Mouse (Mus musculus): ENCODE measurements around the gene Mettl26. TPM values are rescaled to one million over a fixed set of nuclear protein-coding genes. Genes with fewer than 3 reads are reported as not detected.

Gene Mettl26
- polyA plus RNA-seq, 1 experiment from 2014 or later: 73.9 TPM

GRCm38 (mm10) chr17:25879261-25879660 lies 4.4 kb downstream of the Mettl26 start:
- Histone ChIP-seq H3K27me3 (ENCODE audit: control insufficient read depth, insufficient read depth, low read length) (no peaks in the 10 kb centered on the region), H3K4me1 (ENCODE audit: control insufficient read depth, insufficient read depth, low read length) (peaks cover 10% of the 10 kb centered on the region), H3K9ac (replicated peaks; ENCODE audit: low read depth, low read length) (no peak overlapping the region), H3K36me3 (ENCODE audit: control insufficient read depth, insufficient read depth, low read length) (peaks cover 15% of the 10 kb centered on the region), H3K9me3 (ENCODE audit: control insufficient read depth, low read length) (no peaks in the 10 kb centered on the region), H3K4me3 (ENCODE audit: low read depth, low read length) (no peak overlapping the region), H3K4me2 (ENCODE audit: low read depth, low read length) (no peak overlapping the region), H3K27ac (ENCODE audit: low read depth, low read length) (no peak overlapping the region)
- ATAC-seq (ENCODE audit: low read depth): no peak
- 38% methylated on average over 4 of the region's 4 CpGs for WGBS

GRCm38 (mm10) chr17:25879750-25880149 lies 4.9 kb downstream of the Mettl26 start:
- Histone ChIP-seq H3K4me3 (ENCODE audit: low read depth, low read length) (no peak overlapping the region), H3K4me2 (ENCODE audit: low read depth, low read length) (no peak overlapping the region), H3K9me3 (ENCODE audit: control insufficient read depth, low read length) (no peaks in the 10 kb centered on the region), H3K27ac (ENCODE audit: low read depth, low read length) (no peak overlapping the region), H3K36me3 (ENCODE audit: control insufficient read depth, insufficient read depth, low read length) (peaks cover 20% of the 10 kb centered on the region), H3K9ac (replicated peaks; ENCODE audit: low read depth, low read length) (no peak overlapping the region), H3K4me1 (ENCODE audit: control insufficient read depth, insufficient read depth, low read length) (peaks cover 10% of the 10 kb centered on the region), H3K27me3 (ENCODE audit: control insufficient read depth, insufficient read depth, low read length) (no peaks in the 10 kb centered on the region)
- ATAC-seq (ENCODE audit: low read depth): no peak
- WGBS: 50% methylated on average over 8 of the region's 8 CpGs

- Histone ChIP-seq H3K27ac (ENCODE audit: low read depth, low read length) (0 out of 2 replicates have a peak within 1 kb of the TSS, but pooled peaks have one; percentile 22), H3K4me2 (ENCODE audit: low read depth, low read length) (no peak within 1 kb of the TSS), H3K9me3 (ENCODE audit: control insufficient read depth, low read length) (no peaks in the 10 kb centered on the region), H3K4me3 (ENCODE audit: low read depth, low read length) (no peak within 1 kb of the TSS), H3K4me1 (ENCODE audit: control insufficient read depth, insufficient read depth, low read length) (peaks cover 10% of the 10 kb centered on the region), H3K36me3 (ENCODE audit: control insufficient read depth, insufficient read depth, low read length) (peaks cover 24% of the 10 kb centered on the region), H3K27me3 (ENCODE audit: control insufficient read depth, insufficient read depth, low read length) (no peaks in the 10 kb centered on the region), H3K9ac (replicated peaks; ENCODE audit: low read depth, low read length) (no peak within 1 kb of the TSS)
- ATAC-seq (ENCODE audit: low read depth): no peak
- 16% methylated on average over 5 of the region's 5 CpGs for WGBS
Measured at GRCm38 (mm10) chr17:25880196-25880910, 5.5 kb downstream of the Mettl26 start, which contains the start of gene Wfikkn1. Wfikkn1 (minus strand) TSS chr17:25880858.

GRCm38 (mm10) chr17:25880913-25881641 lies 6.2 kb downstream of the Mettl26 start:
- peaks cover 24% of the 10 kb centered on the region for H3K36me3 ChIP-seq (ENCODE audit: control insufficient read depth, insufficient read depth, low read length)
- WGBS: 4% methylated on average over 5 of the region's 5 CpGs
- no peaks in the 10 kb centered on the region for H3K9me3 ChIP-seq (ENCODE audit: control insufficient read depth, low read length)
- no peak overlapping the region for H3K4me3 ChIP-seq (ENCODE audit: low read depth, low read length)
- H3K4me1 ChIP-seq (ENCODE audit: control insufficient read depth, insufficient read depth, low read length): peaks cover 8% of the 10 kb centered on the region
- no peak overlapping the region for H3K9ac ChIP-seq (replicated peaks; ENCODE audit: low read depth, low read length)
- H3K27me3 ChIP-seq (ENCODE audit: control insufficient read depth, insufficient read depth, low read length): no peaks in the 10 kb centered on the region
- no peak overlapping the region for H3K4me2 ChIP-seq (ENCODE audit: low read depth, low read length)
- H3K27ac ChIP-seq (ENCODE audit: low read depth, low read length): no peak overlapping the region
- no peak for ATAC-seq (ENCODE audit: low read depth)

GRCm38 (mm10) chr17:25881691-25882090 lies 6.8 kb downstream of the Mettl26 start:
- WGBS: 13% methylated on average over 4 of the region's 4 CpGs
- H3K27ac ChIP-seq (ENCODE audit: low read depth, low read length): no peak overlapping the region

GRCm38 (mm10) chr17:25882306-25882705 lies 7.4 kb downstream of the Mettl26 start:
- no peak for ATAC-seq (ENCODE audit: low read depth)
- no peak overlapping the region for H3K4me2 ChIP-seq (ENCODE audit: low read depth, low read length)
- H3K27ac ChIP-seq (ENCODE audit: low read depth, low read length): no peak overlapping the region
- H3K36me3 ChIP-seq (ENCODE audit: control insufficient read depth, insufficient read depth, low read length): peaks cover 24% of the 10 kb centered on the region
- WGBS: 40% methylated on average over 5 of the region's 5 CpGs
- H3K27me3 ChIP-seq (ENCODE audit: control insufficient read depth, insufficient read depth, low read length): no peaks in the 10 kb centered on the region
- H3K4me1 ChIP-seq (ENCODE audit: control insufficient read depth, insufficient read depth, low read length): peaks cover 3% of the 10 kb centered on the region; the same call in 1 of the 2 replicates
- H3K4me3 ChIP-seq (ENCODE audit: low read depth, low read length): no peak overlapping the region
- no peaks in the 10 kb centered on the region for H3K9me3 ChIP-seq (ENCODE audit: control insufficient read depth, low read length)
- H3K9ac ChIP-seq (replicated peaks; ENCODE audit: low read depth, low read length): no peak overlapping the region

More at GRCm38 (mm10) chr17:25881691-25882090, 6.8 kb downstream of the Mettl26 start:
- no peak overlapping the region for H3K4me3 ChIP-seq (ENCODE audit: low read depth, low read length)
- ATAC-seq (ENCODE audit: low read depth): no peak
- H3K4me2 ChIP-seq (ENCODE audit: low read depth, low read length): no peak overlapping the region
- no peaks in the 10 kb centered on the region for H3K9me3 ChIP-seq (ENCODE audit: control insufficient read depth, low read length)
- peaks cover 24% of the 10 kb centered on the region for H3K36me3 ChIP-seq (ENCODE audit: control insufficient read depth, insufficient read depth, low read length)
- H3K9ac ChIP-seq (replicated peaks; ENCODE audit: low read depth, low read length): no peak overlapping the region
- peaks cover 3% of the 10 kb centered on the region; the same call in 1 of the 2 replicates for H3K4me1 ChIP-seq (ENCODE audit: control insufficient read depth, insufficient read depth, low read length)
- no peaks in the 10 kb centered on the region for H3K27me3 ChIP-seq (ENCODE audit: control insufficient read depth, insufficient read depth, low read length)

- H3K27me3 ChIP-seq (ENCODE audit: control insufficient read depth, insufficient read depth, low read length): no peaks in the 10 kb centered on the region
- 87% methylated on average over 8 of the region's 8 CpGs for WGBS
- H3K9me3 ChIP-seq (ENCODE audit: control insufficient read depth, low read length): no peaks in the 10 kb centered on the region
- peaks cover 27% of the 10 kb centered on the region; the same call in 1 of the 2 replicates for H3K36me3 ChIP-seq (ENCODE audit: control insufficient read depth, insufficient read depth, low read length)
- H3K27ac ChIP-seq (ENCODE audit: low read depth, low read length): no peak overlapping the region
- H3K9ac ChIP-seq (replicated peaks; ENCODE audit: low read depth, low read length): no peak overlapping the region
- no peak for ATAC-seq (ENCODE audit: low read depth)
- no peak overlapping the region for H3K4me3 ChIP-seq (ENCODE audit: low read depth, low read length)
- H3K4me2 ChIP-seq (ENCODE audit: low read depth, low read length): no peak overlapping the region
- H3K4me1 ChIP-seq (ENCODE audit: control insufficient read depth, insufficient read depth, low read length): peaks cover 3% of the 10 kb centered on the region; the same call in 1 of the 2 replicates
Measured at GRCm38 (mm10) chr17:25883268-25883667, 8.4 kb downstream of the Mettl26 start.

- H3K36me3 ChIP-seq (ENCODE audit: control insufficient read depth, insufficient read depth, low read length): peaks cover 27% of the 10 kb centered on the region; the same call in 1 of the 2 replicates
- H3K9ac ChIP-seq (replicated peaks; ENCODE audit: low read depth, low read length): no peak overlapping the region
- H3K27ac ChIP-seq (ENCODE audit: low read depth, low read length): no peak overlapping the region
- no peaks in the 10 kb centered on the region for H3K9me3 ChIP-seq (ENCODE audit: control insufficient read depth, low read length)
- no peak overlapping the region for H3K4me3 ChIP-seq (ENCODE audit: low read depth, low read length)
- H3K27me3 ChIP-seq (ENCODE audit: control insufficient read depth, insufficient read depth, low read length): no peaks in the 10 kb centered on the region
- WGBS: 95% methylated on average over 3 of the region's 3 CpGs
- peaks cover 3% of the 10 kb centered on the region; the same call in 1 of the 2 replicates for H3K4me1 ChIP-seq (ENCODE audit: control insufficient read depth, insufficient read depth, low read length)
- H3K4me2 ChIP-seq (ENCODE audit: low read depth, low read length): no peak overlapping the region
- no peak for ATAC-seq (ENCODE audit: low read depth)
Measured at GRCm38 (mm10) chr17:25883824-25884223, 8.9 kb downstream of the Mettl26 start.

GRCm38 (mm10) chr17:25885636-25886035 lies 10.8 kb downstream of the Mettl26 start:
- ATAC-seq (ENCODE audit: low read depth): no peak; the same call in 1 of the 2 replicates
- Histone ChIP-seq H3K27ac (ENCODE audit: low read depth, low read length) (no peak overlapping the region), H3K9ac (replicated peaks; ENCODE audit: low read depth, low read length) (no peak overlapping the region), H3K27me3 (ENCODE audit: control insufficient read depth, insufficient read depth, low read length) (no peaks in the 10 kb centered on the region), H3K36me3 (ENCODE audit: control insufficient read depth, insufficient read depth, low read length) (peaks cover 25% of the 10 kb centered on the region; the same call in 1 of the 2 replicates), H3K4me3 (ENCODE audit: low read depth, low read length) (no peak overlapping the region), H3K4me1 (ENCODE audit: control insufficient read depth, insufficient read depth, low read length) (peaks cover 3% of the 10 kb centered on the region; the same call in 1 of the 2 replicates), H3K4me2 (ENCODE audit: low read depth, low read length) (no peak overlapping the region), H3K9me3 (ENCODE audit: control insufficient read depth, low read length) (no peaks in the 10 kb centered on the region)
- WGBS: 55% methylated on average over 4 of the region's 4 CpGs

Data from neural tube, embryonic 14.5 days (tissue).